Mouse (Mus musculus) stomach, embryonic 16.5 days (tissue): ENCODE results near the gene 4921524J17Rik. TPM values are rescaled to one million over a fixed set of nuclear protein-coding genes. Genes with fewer than 3 reads are reported as not detected.

Experiments
- ATAC-seq: fragments of 200-750 bp; cut with Nextera tagmentation; 2 replicates; pipeline ENCODE4 v1.8.0; 2017; ENCODE audit warnings: moderate number of reproducible peaks, moderate TSS enrichment; ENCODE audit not compliant: insufficient read depth, low FRiP score
- H3K27ac ChIP-seq: fragments of 300-500 bp; sonication (generic); 2 replicates; pipeline ENCODE4 v1.5.1; 2014; ENCODE audit warnings: low read length
- H3K27me3 ChIP-seq: fragments of 300-500 bp; sonication (generic); 2 replicates; pipeline ENCODE4 v1.6.1; 2014; ENCODE audit warnings: low read length, control low read depth, mixed read lengths; ENCODE audit not compliant: control insufficient read depth, insufficient read depth
- H3K36me3 ChIP-seq: fragments of 300-500 bp; sonication (generic); 2 replicates; pipeline ENCODE4 v1.6.1; 2014; ENCODE audit warnings: low read length; ENCODE audit not compliant: control insufficient read depth, insufficient read depth
- H3K4me1 ChIP-seq: fragments of 300-500 bp; sonication (generic); 2 replicates; pipeline ENCODE4 v1.6.1; 2014; ENCODE audit warnings: low read length, control low read depth, mixed read lengths; ENCODE audit not compliant: control insufficient read depth, insufficient read depth
- H3K4me2 ChIP-seq: fragments of 300-500 bp; sonication (generic); 2 replicates; pipeline ENCODE4 v1.6.1; 2014; ENCODE audit warnings: low read depth, low read length, mixed read lengths
- H3K4me3 ChIP-seq: fragments of 300-500 bp; sonication (generic); replicated peaks from 2 replicates; pipeline ENCODE4 v1.5.1; 2014; ENCODE audit warnings: mild to moderate bottlenecking, low read length
- H3K9ac ChIP-seq: fragments of 300-500 bp; sonication (generic); 2 replicates; pipeline ENCODE4 v1.6.1; 2014; ENCODE audit warnings: low read length
- H3K9me3 ChIP-seq: fragments of 300-500 bp; sonication (generic); replicated peaks from 2 replicates; pipeline ENCODE4 v1.6.1; 2016; ENCODE audit warnings: low read length, control low read depth; ENCODE audit not compliant: control insufficient read depth
- WGBS: fragments of 180-500 bp; shearing (Covaris S2); extraction: QIAGEN DNeasy Blood & Tissue Kit; methylation state at CpG from one replicate; pipeline ENCODE4 v1.1.7; 2014; 5-methylcytosine and 5-hydroxymethylcytosine counted together
- polyA plus RNA-seq: library from polyadenylated mRNA; unstranded; fragments of >200 nt; fragmentation: Nextera tagmentation; extraction: Ambion mirVana; gene quantifications from 2 replicates; pipeline ENCODE4 v1.2.1, GENCODE M21; 2015

Gene 4921524J17Rik
- polyA plus RNA-seq, 1 experiment from 2014 or later: 41.0 TPM

DNA sequence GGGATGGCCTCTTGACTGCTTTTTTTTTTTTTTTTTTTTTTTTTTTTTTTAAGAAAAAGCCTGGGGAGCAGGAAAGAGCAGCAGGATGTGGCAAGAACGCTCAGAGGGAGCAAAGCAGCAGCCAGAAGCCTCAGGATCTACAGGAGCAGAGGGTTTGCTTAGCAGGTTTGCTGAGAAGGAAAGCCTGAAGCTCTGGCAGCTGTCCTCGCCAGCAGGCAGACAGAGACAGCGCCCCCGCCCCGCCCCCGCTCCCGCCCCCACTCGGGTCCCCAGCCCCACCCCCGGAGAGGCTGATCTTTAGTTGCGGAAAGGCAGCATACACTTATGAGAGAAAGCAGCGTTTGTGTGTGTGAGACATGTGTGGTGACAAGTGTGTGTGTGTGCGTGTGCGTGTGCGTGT, 19.7 kb upstream of the 4921524J17Rik start:
- ATAC-seq: no peak
- no peaks in the 10 kb centered on the region for H3K27me3 ChIP-seq
- H3K36me3 ChIP-seq: no peaks in the 10 kb centered on the region
- no peaks in the 10 kb centered on the region for H3K9me3 ChIP-seq
- peak overlapping the region; percentile 46 for H3K4me2 ChIP-seq
- H3K27ac ChIP-seq: no peak overlapping the region
- WGBS: 19% methylated on average over 14 of the region's 14 CpGs
- H3K9ac ChIP-seq: peak overlapping the region; percentile 48
- peaks cover 4% of the 10 kb centered on the region for H3K4me1 ChIP-seq
- peak overlapping the region; percentile 11; the same call in 1 of the 2 replicates for H3K4me3 ChIP-seq

DNA sequence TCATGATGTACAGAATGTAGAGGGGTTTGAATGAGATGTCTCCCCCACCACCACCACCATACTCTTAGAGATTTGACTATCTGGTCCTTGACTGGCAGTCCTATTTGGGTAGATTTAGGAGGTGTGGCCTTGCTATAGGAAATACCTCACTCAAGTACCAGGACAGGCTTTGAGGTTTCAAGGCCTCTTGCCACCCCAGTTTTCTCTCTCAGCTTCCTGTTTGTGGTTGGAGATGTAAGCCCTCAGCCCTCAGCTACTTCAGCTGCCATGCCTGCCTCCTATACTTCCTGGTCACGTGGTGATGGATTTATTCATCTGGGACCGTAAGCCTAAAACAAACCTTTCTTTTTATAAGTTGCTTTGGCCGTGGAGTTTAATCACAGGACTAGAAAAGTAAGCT, 17.7 kb upstream of the 4921524J17Rik start:
- Histone ChIP-seq H3K27me3 (no peaks in the 10 kb centered on the region), H3K4me3 (no peak overlapping the region), H3K9me3 (no peaks in the 10 kb centered on the region), H3K4me2 (no peak overlapping the region), H3K27ac (no peak overlapping the region), H3K4me1 (peaks cover 4% of the 10 kb centered on the region), H3K36me3 (no peaks in the 10 kb centered on the region), H3K9ac (no peak overlapping the region)
- no peak for ATAC-seq
- WGBS: 67% methylated on average over 3 of the region's 3 CpGs

DNA sequence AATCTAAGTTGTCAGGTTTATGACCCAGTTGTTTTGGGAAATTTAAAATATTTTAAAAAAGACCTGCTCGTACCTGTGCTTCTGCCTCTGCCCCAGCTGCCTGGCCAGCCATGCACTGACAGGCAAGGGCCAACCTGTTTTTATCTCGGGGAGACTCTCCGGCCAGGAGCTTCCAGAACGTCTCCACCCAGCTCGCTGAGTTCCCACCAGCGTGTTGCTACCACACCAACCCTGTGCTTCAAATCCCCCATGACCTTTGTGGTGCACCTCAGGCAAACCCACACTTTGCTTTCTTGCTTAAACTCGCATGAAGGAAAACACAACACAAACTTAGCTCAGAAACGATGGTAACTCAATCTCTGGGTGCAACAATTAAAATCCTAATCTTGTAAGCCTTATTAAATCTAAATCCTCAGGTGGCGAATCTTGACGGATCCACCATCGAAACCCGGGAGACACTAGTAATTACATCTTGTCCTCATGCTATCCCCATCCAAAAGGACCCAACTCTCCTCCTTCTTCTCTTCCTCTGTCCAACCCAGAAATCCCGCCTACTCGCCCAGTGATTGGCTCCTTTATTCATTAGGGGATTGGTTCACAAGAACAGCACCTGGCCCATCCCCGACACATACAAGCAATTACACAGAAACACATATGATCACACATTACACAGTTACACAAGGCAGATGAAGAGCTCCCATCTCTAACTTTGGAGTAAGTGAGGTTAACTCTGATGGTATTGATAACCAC, 13.5 kb upstream of the 4921524J17Rik start:
- WGBS: 78% methylated on average over 15 of the region's 15 CpGs
- no peak overlapping the region for H3K9ac ChIP-seq
- ATAC-seq: no peak

DNA sequence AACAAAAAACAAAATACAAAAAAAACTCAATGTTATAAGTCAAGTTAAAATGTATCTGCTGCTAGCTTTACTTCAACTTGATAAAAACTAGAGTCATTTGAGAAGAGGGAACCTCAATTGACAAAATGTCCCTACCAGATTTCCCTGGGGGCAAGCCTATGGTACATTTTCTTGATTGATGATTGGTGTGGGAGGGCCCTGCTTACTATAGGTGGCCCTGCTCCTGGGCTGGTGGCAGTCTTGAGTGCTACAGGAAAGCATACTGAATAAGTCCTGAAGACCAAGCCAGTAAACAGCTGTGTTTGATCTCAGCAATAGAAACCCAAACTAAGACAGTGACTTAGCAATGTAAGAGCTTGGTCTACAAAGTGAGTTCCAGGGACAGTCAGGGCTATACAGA, 11.5 kb upstream of the 4921524J17Rik start:
- ATAC-seq: no peak
- no peaks in the 10 kb centered on the region for H3K9me3 ChIP-seq
- no peaks in the 10 kb centered on the region for H3K27me3 ChIP-seq
- no peaks in the 10 kb centered on the region for H3K4me1 ChIP-seq
- H3K4me2 ChIP-seq: no peak overlapping the region
- no peaks in the 10 kb centered on the region for H3K36me3 ChIP-seq
- no peak overlapping the region for H3K9ac ChIP-seq
- H3K27ac ChIP-seq: no peak overlapping the region
- no peak overlapping the region for H3K4me3 ChIP-seq

More for the DNA sequence above, 13.5 kb upstream of the 4921524J17Rik start:
- H3K4me3 ChIP-seq: no peak overlapping the region
- H3K36me3 ChIP-seq: no peaks in the 10 kb centered on the region
- no peaks in the 10 kb centered on the region for H3K4me1 ChIP-seq
- H3K4me2 ChIP-seq: no peak overlapping the region
- H3K9me3 ChIP-seq: no peaks in the 10 kb centered on the region
- no peak overlapping the region for H3K27ac ChIP-seq
- no peaks in the 10 kb centered on the region for H3K27me3 ChIP-seq

DNA sequence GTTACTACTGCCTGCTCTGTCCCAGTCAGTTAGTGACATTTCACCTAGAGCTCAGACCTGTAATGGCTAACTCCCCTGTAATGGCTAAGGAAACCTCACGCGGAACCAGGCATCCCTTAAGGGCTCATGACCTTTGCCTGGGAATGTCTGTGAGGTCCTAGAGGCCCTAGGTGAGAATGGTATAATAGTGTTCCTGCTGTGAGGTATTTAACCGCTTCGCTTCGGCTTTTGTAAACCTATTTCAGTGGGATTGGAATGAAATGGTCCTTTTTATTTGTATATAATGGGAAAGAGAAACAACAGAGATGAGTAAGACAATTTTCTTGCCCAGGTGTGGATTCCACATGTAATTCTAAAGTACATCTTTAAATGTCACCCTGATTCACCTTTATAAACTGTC, 8.9 kb upstream of the 4921524J17Rik start:
- Histone ChIP-seq H3K27ac (no peak overlapping the region), H3K4me2 (no peak overlapping the region), H3K4me1 (no peaks in the 10 kb centered on the region), H3K36me3 (no peaks in the 10 kb centered on the region), H3K9me3 (no peaks in the 10 kb centered on the region), H3K27me3 (no peaks in the 10 kb centered on the region), H3K4me3 (no peak overlapping the region), H3K9ac (no peak overlapping the region)
- no peak for ATAC-seq
- 62% methylated on average over 5 of the region's 5 CpGs for WGBS

DNA sequence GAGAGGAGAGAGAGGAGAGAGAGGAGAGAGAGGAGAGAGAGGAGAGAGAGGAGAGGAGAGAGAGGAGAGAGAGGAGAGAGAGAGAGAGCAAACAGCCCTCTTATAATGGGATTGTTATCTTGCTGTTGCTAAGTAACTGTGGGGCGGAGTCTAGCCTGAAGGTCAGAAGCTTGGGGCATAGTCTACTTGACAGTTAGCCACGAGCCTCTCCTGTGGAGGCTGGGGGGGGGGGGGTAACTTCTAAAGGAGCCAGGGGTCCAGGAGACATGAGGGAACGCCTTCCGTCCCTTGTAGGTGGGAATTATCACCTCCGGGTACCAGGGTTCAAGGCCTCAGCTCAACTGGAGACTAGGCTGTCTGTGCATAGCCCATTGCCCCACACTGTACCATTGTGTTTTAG, 3.1 kb upstream of the 4921524J17Rik start:
- no peak overlapping the region for H3K9ac ChIP-seq
- no peak overlapping the region for H3K4me3 ChIP-seq
- 47% methylated on average over 5 of the region's 5 CpGs for WGBS
- H3K4me1 ChIP-seq: peaks cover 4% of the 10 kb centered on the region
- H3K27ac ChIP-seq: no peak overlapping the region
- no peaks in the 10 kb centered on the region for H3K27me3 ChIP-seq
- no peaks in the 10 kb centered on the region for H3K9me3 ChIP-seq
- ATAC-seq: no peak
- no peak overlapping the region for H3K4me2 ChIP-seq
- H3K36me3 ChIP-seq: no peaks in the 10 kb centered on the region

DNA sequence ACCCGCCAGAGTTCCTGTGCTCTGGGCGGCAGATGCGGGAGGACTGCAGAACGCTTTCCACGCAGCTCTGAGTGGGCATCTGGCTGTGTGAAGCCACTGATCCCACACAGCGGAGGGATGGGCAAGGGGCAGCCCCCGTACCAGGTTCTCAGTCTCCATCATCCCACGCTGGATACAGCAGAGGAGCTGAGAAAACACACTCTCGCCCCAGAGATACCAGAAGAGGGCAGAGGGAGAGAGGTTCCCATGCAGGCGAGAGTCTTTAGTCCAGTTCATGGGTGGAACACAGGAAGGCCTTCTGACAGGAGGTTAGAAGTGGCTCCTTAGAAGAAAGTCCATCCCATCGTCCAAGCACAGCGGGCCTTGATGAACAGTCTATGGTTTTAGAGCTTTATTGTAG, 2.2 kb upstream of the 4921524J17Rik start:
- H3K4me3 ChIP-seq: no peak overlapping the region
- no peak overlapping the region for H3K9ac ChIP-seq
- H3K4me1 ChIP-seq: peaks cover 8% of the 10 kb centered on the region
- no peak for ATAC-seq
- no peaks in the 10 kb centered on the region for H3K9me3 ChIP-seq
- H3K27ac ChIP-seq: no peak overlapping the region
- no peaks in the 10 kb centered on the region for H3K27me3 ChIP-seq
- no peaks in the 10 kb centered on the region for H3K36me3 ChIP-seq
- 73% methylated on average over 12 of the region's 12 CpGs for WGBS
- H3K4me2 ChIP-seq: no peak overlapping the region

DNA sequence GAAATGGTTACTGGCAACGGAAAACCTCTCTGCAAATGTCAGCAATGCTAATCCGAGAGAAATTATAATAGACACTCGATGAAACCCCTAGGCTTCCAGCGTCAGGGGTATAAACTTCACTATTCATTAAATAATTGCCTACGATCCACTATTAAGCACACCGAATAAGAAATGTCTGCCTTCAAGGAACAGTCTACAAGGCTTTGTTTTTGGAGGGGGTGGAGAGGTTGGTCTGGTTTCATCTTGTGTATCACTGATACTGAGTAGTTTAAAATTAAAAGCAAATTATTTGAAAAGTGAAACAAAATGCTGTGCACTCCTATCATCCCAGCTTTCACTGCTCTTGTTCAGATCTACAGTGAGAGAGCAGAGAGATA, 372 bp upstream of the 4921524J17Rik start:
- Histone ChIP-seq H3K4me2 (peak overlapping the region; percentile 62), H3K36me3 (no peaks in the 10 kb centered on the region), H3K4me1 (peaks cover 15% of the 10 kb centered on the region), H3K27me3 (no peaks in the 10 kb centered on the region), H3K27ac (peak overlapping the region; percentile 67), H3K9me3 (no peaks in the 10 kb centered on the region), H3K4me3 (peak overlapping the region; percentile 87), H3K9ac (peak overlapping the region; percentile 60)
- peak; percentile 26; the same call in 1 of the 2 replicates for ATAC-seq
- under 1% methylated on average over 6 of the region's 6 CpGs for WGBS

DNA sequence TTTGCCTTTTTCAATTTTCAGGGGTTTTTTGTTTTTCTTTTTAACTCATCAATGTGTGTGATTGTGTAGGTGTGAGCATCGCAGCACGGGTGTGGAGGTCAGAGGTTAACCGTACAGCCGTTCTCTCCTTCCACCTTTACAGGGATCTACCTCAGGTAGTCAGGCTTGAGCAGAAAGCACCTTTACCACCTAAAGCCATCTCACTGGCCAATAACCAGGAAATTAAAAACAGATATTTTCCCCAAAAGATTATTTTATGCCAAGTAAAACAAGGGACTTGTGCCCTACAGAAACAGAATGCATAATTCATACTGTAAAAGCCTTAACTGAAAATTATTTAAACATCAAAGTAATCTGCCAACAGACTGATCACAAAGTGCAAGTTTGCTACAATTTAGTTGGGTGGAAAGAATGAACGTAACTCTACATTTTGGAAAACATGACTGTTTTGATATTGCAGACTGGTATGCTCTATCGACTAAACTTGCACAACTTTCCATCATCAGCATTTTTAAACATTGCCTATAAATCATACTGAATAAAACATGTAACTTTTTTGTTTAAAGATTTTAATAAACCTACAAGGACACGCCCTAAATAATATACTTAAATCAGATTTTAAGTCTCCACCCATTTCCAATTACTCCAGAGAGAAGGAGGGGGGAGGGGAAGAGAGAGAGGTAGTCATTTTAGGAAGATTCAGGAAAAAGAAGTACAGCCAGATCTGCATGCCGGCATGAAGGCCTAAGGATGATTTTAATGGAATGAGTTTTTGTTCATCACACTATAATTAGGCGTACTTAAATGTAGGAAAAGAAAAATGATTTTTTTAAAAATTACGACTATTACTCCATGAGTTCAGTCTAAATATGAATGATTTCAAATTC, 1.1 kb downstream of the 4921524J17Rik start:
- peaks cover 20% of the 10 kb centered on the region for H3K4me1 ChIP-seq
- ATAC-seq: no peak
- peak overlapping the region; percentile 93; the same call in 1 of the 2 replicates for H3K9ac ChIP-seq
- no peaks in the 10 kb centered on the region for H3K36me3 ChIP-seq
- H3K27me3 ChIP-seq: no peaks in the 10 kb centered on the region
- WGBS: 7% methylated on average over 10 of the region's 10 CpGs
- no peaks in the 10 kb centered on the region for H3K9me3 ChIP-seq
- peak overlapping the region; percentile 51 for H3K4me2 ChIP-seq
- peak overlapping the region; percentile 96; the same call in 1 of the 2 replicates for H3K27ac ChIP-seq
- H3K4me3 ChIP-seq: peak overlapping the region; percentile 87
